Mouse (Mus musculus) neural tube, embryonic 10.5 days (tissue): ENCODE results near the gene Sult1a1.
"Not testable (repeated sequence)": the region's sequence is repeated elsewhere in the genome, so short reads cannot be mapped to it uniquely, and the experiment has no call there.

Source experiments
- DNase-seq: peaks from one replicate; pipeline ENCODE4 v3.0.0-alpha.2; 2017; ENCODE audit warnings: low spot score; ENCODE audit errors: extremely low spot score

Sult1a1 gene

GRCm38 (mm10) chr7:126663646-126664045 lies 12.6 kb downstream of the Sult1a1 start:
- DNase-seq: no peak

GRCm38 (mm10) chr7:126659771-126660170 lies 16.5 kb downstream of the Sult1a1 start:
- no peak for DNase-seq

- DNase-seq: no peak
These were observed 18.7 kb downstream of the Sult1a1 start for GRCm38 (mm10) chr7:126657522-126657921.

- no peak for DNase-seq
These were observed 20.5 kb downstream of the Sult1a1 start for GRCm38 (mm10) chr7:126655695-126656094.

GRCm38 (mm10) chr7:126653991-126654390 lies 22.2 kb downstream of the Sult1a1 start:
- DNase-seq: no peak

- DNase-seq: no peak
These were observed 25.4 kb downstream of the Sult1a1 start for GRCm38 (mm10) chr7:126650852-126651251.

GRCm38 (mm10) chr7:126649231-126650051 lies 26.8 kb downstream of the Sult1a1 start, which contains the start of gene Sgf29:
TSS of gene Sgf29 (plus strand) at chr7:126649309.
- DNase-seq: peak; percentile 94

GRCm38 (mm10) chr7:126648486-126648885 lies 27.7 kb downstream of the Sult1a1 start:
- DNase-seq: no peak

- DNase-seq: no peak
These were observed 30.5 kb downstream of the Sult1a1 start for GRCm38 (mm10) chr7:126645708-126646107.

GRCm38 (mm10) chr7:126644914-126645313 lies 31.3 kb downstream of the Sult1a1 start:
- no peak for DNase-seq

- DNase-seq: no peak
These were observed 31.9 kb downstream of the Sult1a1 start for GRCm38 (mm10) chr7:126644345-126644744.

- not testable (repeated sequence) for DNase-seq
These were observed 33.0 kb downstream of the Sult1a1 start for GRCm38 (mm10) chr7:126643244-126643617.

- DNase-seq: no peak
These were observed 33.5 kb downstream of the Sult1a1 start for GRCm38 (mm10) chr7:126642545-126643243.

GRCm38 (mm10) chr7:126636733-126637520 lies 39.3 kb downstream of the Sult1a1 start:
- no peak for DNase-seq

GRCm38 (mm10) chr7:126635375-126635774 lies 40.9 kb downstream of the Sult1a1 start:
- DNase-seq: no peak

GRCm38 (mm10) chr7:126632478-126632877 lies 43.8 kb downstream of the Sult1a1 start:
- no peak for DNase-seq

GRCm38 (mm10) chr7:126630824-126631518 lies 45.3 kb downstream of the Sult1a1 start, which contains the start of gene Nupr1:
TSS of gene Nupr1 (minus strand) at chr7:126630861.
- no peak for DNase-seq

GRCm38 (mm10) chr7:126629915-126630314 lies 46.3 kb downstream of the Sult1a1 start:
- no peak for DNase-seq

GRCm38 (mm10) chr7:126628111-126628510 lies 48.1 kb downstream of the Sult1a1 start:
- DNase-seq: no peak

- no peak for DNase-seq
These were observed 50.2 kb downstream of the Sult1a1 start for GRCm38 (mm10) chr7:126625807-126626600.
